Mouse (Mus musculus) testis, adult 2 months (tissue): ENCODE measurements at regions not wholly inside any gene's neighbourhood (a gene's known extent, or its start where the extent isn't known, plus 50 kb on each side); places are given as distances from the start of the nearest gene placed in this dataset.

Experiments used
- CTCF ChIP-seq: fragments of 200-500 bp; IDR thresholded peaks from 2 replicates; pipeline ENCODE4 v1.5.1; 2012; ENCODE audit warnings: low read depth, mild to moderate bottlenecking, inconsistent platforms, low read length, moderate library complexity; ENCODE audit not compliant: control insufficient read depth, insufficient read depth, insufficient replicate concordance
- POLR2A ChIP-seq: fragments of 200-500 bp; IDR thresholded peaks from 2 replicates; pipeline ENCODE4 v1.6.1; 2012; ENCODE audit warnings: low read depth, mild to moderate bottlenecking, inconsistent platforms, low read length, moderate library complexity; ENCODE audit not compliant: control insufficient read depth

GRCm38 (mm10) chr5:43444582-43445214 is 70.6 kb upstream of the C1qtnf7 start:
- TF ChIP-seq CTCF (no peak), POLR2A (no peak)
